Mouse (Mus musculus) central nervous system, embryonic 14 days (tissue): ENCODE data around the gene Psme1. TPM values are rescaled to one million over a fixed set of nuclear protein-coding genes. Genes with fewer than 3 reads are reported as not detected.

Source experiments
- polyA plus RNA-seq: library from polyadenylated mRNA; depleted of rRNA; stranded (reverse); fragments of >200 nt; gene quantifications from 2 replicates; pipeline ENCODE4 v1.2.3, GENCODE M21; 2012; rRNA removed

The Psme1 gene
- 95.6 and 100 TPM in 2 replicates for polyA plus RNA-seq

DNA sequence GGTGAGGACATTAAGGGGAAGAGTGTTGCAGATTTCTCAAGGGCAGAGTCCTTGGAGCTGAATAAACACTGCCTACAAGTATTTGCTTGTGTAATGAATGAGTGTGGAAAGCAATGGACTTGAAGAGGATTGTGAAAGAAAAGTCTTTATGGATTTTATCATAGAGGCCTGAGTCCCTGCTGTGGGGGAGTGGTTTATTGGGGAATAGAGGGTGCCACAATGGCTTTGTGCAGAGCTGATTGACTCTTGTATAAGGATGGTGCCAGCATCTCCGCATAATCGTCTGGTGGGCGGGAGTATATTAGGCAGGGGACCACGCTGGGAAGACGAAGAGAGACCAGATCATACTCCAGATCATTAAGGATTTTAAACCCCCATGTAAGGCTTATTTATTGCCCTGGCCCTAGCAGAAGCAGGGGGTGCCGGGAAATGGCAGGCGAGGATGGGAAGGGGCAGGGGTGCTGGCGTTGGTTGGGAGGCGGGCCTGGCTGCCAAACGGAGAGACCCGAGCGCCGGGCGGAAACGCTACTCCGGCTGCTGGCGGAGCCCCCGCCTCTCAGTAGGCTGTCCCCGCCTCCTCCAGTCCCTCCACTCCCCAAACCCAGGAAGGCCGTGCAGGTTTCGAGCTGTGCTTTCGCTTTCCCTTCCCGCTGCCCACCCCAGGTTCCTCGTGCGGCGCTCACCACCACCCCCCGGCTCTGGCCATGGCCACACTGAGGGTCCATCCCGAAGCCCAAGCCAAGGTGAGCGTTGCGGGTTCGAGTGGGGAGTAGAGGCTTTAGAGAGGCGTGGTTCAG is at the start of gene Psme1:
TSS of gene Psme1 (plus strand) at position 253 of the 797 bp plus-strand sequence.

DNA sequence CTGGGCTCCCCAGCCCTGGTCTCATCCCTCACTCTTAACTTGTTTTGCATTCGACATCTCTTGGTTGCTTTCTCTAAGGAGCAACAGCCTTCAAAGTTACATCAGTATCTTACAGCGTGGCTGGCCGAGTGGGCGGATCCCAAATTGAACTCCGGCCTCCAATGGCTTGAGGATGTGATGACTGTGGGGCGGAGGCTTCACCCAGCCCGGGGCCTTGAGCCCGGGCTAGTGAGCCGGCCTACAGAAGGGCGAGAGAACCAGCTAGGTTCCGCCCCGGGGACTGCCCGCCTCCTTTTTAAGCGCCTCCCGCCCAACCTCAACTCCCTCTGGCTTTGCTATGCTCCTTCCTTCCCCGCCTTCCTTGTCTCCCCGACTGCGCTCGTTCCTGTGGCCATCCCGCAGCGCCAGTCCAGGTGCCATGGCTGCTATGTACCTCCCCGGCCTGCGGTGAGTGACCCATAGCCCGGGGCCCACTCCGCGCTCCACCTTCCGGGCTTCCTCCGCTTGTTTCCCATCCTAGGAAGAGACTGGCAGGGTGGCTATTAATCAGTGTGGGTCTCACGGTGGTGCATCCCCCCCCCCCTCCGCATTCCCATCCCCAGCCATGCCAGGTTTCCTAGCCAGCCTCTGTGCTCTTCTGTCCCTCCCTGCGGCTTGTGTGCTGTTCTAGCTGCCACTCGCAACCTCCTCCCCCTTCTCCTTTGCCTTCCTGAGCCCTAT is 37.7 kb upstream of the Psme1 start, which contains the start of gene Pck2:
TSS of gene Pck2 (plus strand) at position 200 of the 720 bp plus-strand sequence.

DNA sequence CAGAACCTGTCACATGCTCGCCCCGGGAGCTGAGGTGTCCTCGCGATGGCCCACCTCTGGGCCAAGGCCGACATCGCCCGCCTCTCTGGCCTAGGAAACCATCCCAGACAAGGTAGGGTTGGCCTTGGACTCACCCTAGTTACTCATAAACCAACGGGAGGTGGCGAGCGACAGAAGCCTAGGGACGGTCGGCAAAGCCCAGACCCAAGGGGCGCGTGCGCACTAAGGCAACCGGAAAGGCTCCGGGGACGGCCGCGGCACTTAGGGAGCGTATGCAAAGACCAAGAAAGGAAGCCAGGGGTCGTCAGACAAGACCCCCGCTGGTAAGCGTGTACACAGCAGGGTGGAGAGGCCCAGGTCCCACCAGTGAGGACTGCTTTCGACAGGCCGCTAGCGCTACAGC is 18.1 kb upstream of the Psme1 start, which contains the start of gene Dcaf11:
TSS of gene Dcaf11 (plus strand) at position 208 of the 403 bp plus-strand sequence.

DNA sequence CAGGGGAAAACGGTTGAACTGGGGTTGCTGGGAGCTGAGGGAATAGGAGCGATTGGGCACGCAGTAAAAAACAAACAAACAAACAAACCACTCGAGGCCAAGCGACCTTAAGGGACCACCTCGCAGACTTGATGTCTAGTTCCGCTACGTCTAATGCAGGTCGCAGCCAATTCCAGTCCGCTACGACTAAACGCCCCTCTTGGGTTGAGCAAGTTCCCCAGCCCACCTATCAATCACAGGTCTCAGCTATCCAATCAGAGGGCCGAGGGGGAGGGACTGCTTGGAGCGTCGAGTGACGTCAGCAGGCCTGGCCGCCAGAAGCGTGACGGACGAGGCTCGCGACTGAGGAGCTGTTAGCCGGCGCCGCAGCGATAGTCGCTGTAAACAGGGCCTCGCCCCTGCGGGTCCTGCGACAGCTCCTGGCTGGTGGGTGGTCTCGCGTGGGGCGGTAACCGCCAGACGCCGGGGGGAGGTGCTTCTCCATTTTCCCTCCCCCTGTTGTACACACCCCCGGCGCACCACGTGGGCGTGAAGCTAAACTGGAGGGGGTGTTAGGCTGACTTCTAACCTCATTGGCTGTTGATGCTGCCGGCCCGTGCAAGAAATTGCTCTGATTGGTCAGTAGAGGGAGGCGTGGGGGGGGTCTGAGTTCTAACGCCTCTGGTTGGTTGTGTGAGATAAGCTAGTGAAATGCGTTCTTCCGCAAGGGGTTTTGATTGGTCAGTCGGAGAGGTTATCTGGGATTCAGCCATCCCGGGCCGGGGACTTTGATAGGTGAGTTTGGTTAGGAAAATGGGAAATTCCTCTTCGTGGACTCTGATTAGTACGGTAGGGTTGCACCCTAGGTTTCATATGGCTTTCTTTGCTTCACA is 17.5 kb upstream of the Psme1 start, which contains the start of gene A730061H03Rik:
TSS of gene A730061H03Rik (minus strand) at position 205 of the 872 bp plus-strand sequence.

DNA sequence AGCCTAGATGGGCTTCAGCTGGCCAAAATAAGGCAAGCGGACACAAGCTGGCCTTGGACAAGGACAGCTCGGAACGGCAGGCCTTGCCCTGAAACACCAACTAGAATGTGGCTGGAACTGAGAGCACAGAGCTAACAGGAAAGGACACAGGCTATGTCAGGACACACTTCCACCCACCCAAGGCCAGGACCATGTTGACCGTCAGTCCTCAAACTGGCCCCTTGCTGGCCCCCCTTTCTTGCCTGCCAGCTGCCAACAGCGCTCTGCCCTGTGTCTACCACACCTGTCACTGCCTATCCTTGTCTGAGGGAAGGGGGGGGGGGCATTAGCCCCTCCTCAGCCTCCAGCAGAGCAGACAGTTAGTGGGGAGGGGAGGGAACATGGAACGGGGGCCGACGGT is 2.6 kb upstream of the Psme1 start, which contains the start of gene Fitm1:
TSS of gene Fitm1 (plus strand) at position 316 of the 400 bp plus-strand sequence.

DNA sequence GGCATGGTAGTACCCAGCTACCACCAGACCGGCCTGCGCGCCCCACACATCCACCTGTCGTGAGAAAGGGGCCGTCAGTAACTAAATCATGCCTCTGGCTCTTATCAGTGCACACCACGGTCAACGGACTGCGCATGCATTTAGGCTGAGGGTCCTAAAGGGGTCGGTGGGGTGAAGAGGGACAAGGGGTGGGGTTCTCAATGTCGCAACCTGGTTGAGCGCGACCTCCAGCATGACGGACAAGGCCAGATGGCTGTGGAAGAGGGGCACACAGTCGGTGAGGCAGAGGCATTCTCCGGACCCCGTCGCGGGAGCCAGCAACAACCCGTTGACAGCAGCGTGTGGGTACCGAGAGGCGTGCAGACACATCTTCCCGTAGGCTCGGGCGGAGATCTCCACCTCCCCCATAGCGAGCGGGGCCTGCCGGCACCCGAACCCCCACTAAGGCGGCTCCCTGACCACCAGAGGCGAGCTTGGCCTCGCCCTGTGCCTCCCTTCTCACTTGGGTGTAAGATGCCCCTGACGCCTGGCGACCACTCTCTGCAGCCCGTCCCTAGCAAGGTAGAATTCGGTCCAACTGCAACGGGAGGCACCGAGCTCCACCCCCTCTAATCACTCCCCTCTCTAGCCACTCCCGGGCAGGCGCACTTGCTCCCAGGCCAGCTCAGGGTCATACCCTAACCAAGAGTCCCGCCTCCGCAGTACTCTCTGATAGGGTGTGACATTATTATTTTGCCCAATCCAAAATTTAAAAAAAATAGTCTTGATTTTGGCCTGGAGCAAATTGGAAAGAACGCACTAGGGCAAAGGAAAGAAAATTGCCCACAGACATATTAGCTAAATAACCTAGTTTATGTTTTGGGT is 7.0 kb downstream of the Psme1 start, which contains the start of gene Emc9:
TSS of gene Emc9 (minus strand) at position 601 of the 864 bp plus-strand sequence.

DNA sequence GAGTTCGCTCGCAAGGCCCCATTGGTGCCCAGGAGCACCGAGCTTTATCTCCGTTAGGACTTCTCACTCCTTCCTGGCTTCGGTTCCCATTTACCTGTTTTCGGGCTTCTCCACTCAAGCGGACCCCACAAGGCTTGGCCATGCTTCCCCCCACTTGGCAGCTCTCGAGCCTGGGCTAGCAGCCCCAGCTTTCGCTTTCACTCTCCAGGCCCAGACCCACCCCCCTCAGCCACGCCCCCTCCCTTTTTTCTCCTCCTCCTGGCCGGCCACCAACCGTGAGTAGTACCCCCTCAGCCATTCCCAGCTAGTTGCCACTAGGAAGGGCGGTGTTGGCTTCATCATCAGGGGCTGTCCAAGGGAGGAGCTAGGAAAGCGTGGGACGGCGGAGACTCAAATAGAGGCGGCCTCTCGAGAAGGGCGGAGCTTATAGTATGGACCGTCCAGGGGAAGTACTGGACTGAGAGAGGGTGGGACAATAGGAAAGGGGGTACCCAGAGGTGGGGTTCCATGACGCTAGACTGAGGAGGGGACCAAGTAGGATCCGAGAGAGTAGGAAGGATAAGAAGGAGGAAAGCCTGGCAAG is 12.9 kb downstream of the Psme1 start, which contains the start of gene Psme2:
TSS of gene Psme2 (minus strand) at position 366 of the 583 bp plus-strand sequence.

DNA sequence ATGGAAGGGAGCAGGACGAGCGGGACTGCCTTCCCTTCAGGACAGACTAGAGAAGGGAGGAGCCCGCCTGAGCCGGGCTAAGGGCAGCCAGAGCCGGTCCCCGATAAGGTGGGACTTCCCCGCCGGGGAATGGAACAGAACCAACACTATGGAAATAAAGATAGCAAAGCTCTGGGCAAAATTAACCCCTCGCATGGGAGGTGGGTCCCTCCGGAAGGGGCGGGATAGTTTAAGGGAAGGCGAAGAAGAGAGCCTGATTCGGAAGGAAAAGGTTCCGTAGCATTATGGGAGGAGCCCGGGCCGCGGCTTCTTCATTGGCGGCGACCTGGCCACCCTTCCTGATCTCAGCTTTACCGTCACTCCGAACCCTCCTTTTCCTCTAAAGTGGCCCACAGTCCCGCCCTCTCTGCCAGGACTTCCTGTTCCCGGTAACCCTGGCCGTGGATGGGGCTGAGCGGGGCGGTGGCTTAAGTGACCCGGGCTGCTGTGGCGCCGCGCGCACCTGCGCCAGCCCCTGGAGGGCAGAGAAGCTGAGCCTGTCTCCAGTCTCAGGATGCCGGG is 13.5 kb downstream of the Psme1 start, which contains the start of gene Rnf31:
TSS of gene Rnf31 (plus strand) at position 378 of the 561 bp plus-strand sequence.

DNA sequence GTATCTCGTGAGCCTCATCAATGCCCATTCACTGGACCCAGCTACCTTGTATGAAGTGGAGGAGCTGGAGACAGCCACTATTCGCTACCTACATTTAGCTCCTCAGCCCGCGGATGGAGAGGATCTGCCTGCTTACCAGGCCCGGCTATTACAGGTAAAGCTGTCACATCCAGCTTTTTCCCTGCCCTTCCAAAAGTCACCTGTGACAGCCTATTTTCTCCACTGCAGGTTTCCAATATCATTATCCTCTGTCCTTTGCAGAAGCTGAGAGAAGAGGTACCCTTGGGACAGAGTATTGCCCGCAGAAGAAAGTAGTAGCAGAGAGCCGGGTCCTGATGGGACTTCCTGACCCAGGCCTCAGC is 25.3 kb downstream of the Psme1 start, which contains the start of gene Irf9:
TSS of gene Irf9 (plus strand) at position 301 of the 362 bp plus-strand sequence.

DNA sequence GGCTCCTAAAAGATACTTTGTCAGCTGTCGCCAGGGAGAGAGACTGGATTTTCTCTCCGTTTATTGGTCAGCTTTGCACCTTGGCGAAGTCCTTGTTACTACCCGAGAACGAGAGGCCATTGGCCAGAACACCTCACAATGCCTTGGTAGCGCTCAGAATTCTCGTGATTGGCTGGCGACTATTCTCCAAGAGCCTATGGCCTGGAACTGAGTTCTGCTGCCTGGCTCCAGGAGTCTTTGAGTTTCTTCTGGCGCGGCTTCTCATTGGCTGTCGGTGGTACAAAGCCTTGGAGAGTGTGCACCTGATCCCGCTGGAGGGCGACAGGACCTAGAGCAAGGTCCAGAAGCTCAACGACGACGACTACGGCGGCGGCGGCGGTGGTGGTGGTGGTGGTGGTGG is 39.9 kb downstream of the Psme1 start, which contains the start of gene Rec8:
TSS of gene Rec8 (plus strand) at position 216 of the 400 bp plus-strand sequence.

Other genes with a start within 250 kb of the Psme1 start
- 36.2 and 37.6 TPM in 2 replicates for gene Dhrs4, start 99.4 kb upstream of the Psme1 start, polyA plus RNA-seq
- gene Carmil3, start 87.5 kb upstream of the Psme1 start, polyA plus RNA-seq, result 195 and 238 TPM in 2 replicates
- gene Cpne6, start 67.7 kb upstream of the Psme1 start, polyA plus RNA-seq, result 7.3 and 10.1 TPM in 2 replicates
- 0.64 and 0.80 TPM in 2 replicates for gene Nrl, start 53.1 kb upstream of the Psme1 start, polyA plus RNA-seq
- 19.4 and 24.9 TPM in 2 replicates for gene Pck2, start 37.9 kb upstream of the Psme1 start, polyA plus RNA-seq
- gene Dcaf11, start 18.1 kb upstream of the Psme1 start, polyA plus RNA-seq, result 99.5 and 110 TPM in 2 replicates
- 0.55 and 0.85 TPM in 2 replicates for gene A730061H03Rik, start 17.7 kb upstream of the Psme1 start, polyA plus RNA-seq
- gene Fitm1, start 2.5 kb upstream of the Psme1 start, polyA plus RNA-seq, result 0.20 and 4.1 TPM in 2 replicates
- 15.2 and 19.4 TPM in 2 replicates for gene Emc9, start 7.2 kb downstream of the Psme1 start, polyA plus RNA-seq
- 80.2 and 87.2 TPM in 2 replicates for gene Psme2, start 13.0 kb downstream of the Psme1 start, polyA plus RNA-seq
- 24.8 and 26.6 TPM in 2 replicates for gene Rnf31, start 13.6 kb downstream of the Psme1 start, polyA plus RNA-seq
- 27.1 and 27.9 TPM in 2 replicates for gene Irf9, start 25.4 kb downstream of the Psme1 start, polyA plus RNA-seq
- gene Rec8, start 39.9 kb downstream of the Psme1 start, polyA plus RNA-seq, result 19.0 and 25.2 TPM in 2 replicates
- gene Ipo4, start 57.8 kb downstream of the Psme1 start, polyA plus RNA-seq, result 171 and 172 TPM in 2 replicates
- gene Gm49378, start 59.8 kb downstream of the Psme1 start, polyA plus RNA-seq, result 6.9 and 7.0 TPM in 2 replicates
- 48.4 and 58.4 TPM in 2 replicates for gene Tm9sf1, start 65.7 kb downstream of the Psme1 start, polyA plus RNA-seq
- 2.0 and 2.1 TPM in 2 replicates for gene Tssk4, start 72.1 kb downstream of the Psme1 start, polyA plus RNA-seq
- 52.9 and 57.0 TPM in 2 replicates for gene Mdp1, start 82.4 kb downstream of the Psme1 start, polyA plus RNA-seq
- 43.0 and 44.1 TPM in 2 replicates for gene Gmpr2, start 93.8 kb downstream of the Psme1 start, polyA plus RNA-seq
- 461 and 488 TPM in 2 replicates for gene Nedd8, start 94.0 kb downstream of the Psme1 start, polyA plus RNA-seq
- gene Tinf2, start 103.7 kb downstream of the Psme1 start, polyA plus RNA-seq, result 32.9 and 33.1 TPM in 2 replicates
- 0.43 and 1.5 TPM in 2 replicates for gene Tgm1, start 135.8 kb downstream of the Psme1 start, polyA plus RNA-seq
- gene Rabggta, start 144.1 kb downstream of the Psme1 start, polyA plus RNA-seq, result 57.1 and 61.9 TPM in 2 replicates
- 86.8 and 87.0 TPM in 2 replicates for gene Dhrs1, start 167.6 kb downstream of the Psme1 start, polyA plus RNA-seq
- 21.4 and 26.4 TPM in 2 replicates for gene Nop9, start 167.6 kb downstream of the Psme1 start, polyA plus RNA-seq
- 0.57 and 1.3 TPM in 2 replicates for gene Cideb, start 180.3 kb downstream of the Psme1 start, polyA plus RNA-seq
- 0.11 and 0.21 TPM in 2 replicates for gene Ltb4r2, start 183.3 kb downstream of the Psme1 start, polyA plus RNA-seq
- gene Ltb4r1, start 187.8 kb downstream of the Psme1 start, polyA plus RNA-seq, result 0.34 and 0.91 TPM in 2 replicates
- gene Adcy4, start 206.0 kb downstream of the Psme1 start, polyA plus RNA-seq, result 5.0 and 9.7 TPM in 2 replicates
- 3.1 and 9.4 TPM in 2 replicates for gene Ripk3, start 210.7 kb downstream of the Psme1 start, polyA plus RNA-seq
- gene Nfatc4, start 245.0 kb downstream of the Psme1 start, polyA plus RNA-seq, result 29.1 and 48.1 TPM in 2 replicates